Mouse (Mus musculus) adrenal gland, postnatal 10 days (tissue): ENCODE measurements around the gene Adk. TPM values are rescaled to one million over a fixed set of nuclear protein-coding genes. Genes with fewer than 3 reads are reported as not detected.
"Not testable (repeated sequence)": the region's sequence is repeated elsewhere in the genome, so short reads cannot be mapped to it uniquely, and the experiment has no call there.

Experiments used
- DNase-seq: peaks from one replicate; pipeline ENCODE4 v3.0.0; 2021; ENCODE audit warnings: mixed read lengths
- total RNA-seq, 2 experiments: library from RNA; stranded (reverse); gene quantifications; 2 replicates each; pipeline ENCODE4 v1.2.3; 2021

The Adk gene
- total RNA-seq, 2 experiments from 2014 or later: 120 to 147 TPM

GRCm38 (mm10) chr14:21064321-21064720 lies 11.9 kb downstream of the Adk start:
- no peak for DNase-seq

- DNase-seq: no peak
Measured at GRCm38 (mm10) chr14:21065490-21066162, 13.3 kb downstream of the Adk start.

DNA sequence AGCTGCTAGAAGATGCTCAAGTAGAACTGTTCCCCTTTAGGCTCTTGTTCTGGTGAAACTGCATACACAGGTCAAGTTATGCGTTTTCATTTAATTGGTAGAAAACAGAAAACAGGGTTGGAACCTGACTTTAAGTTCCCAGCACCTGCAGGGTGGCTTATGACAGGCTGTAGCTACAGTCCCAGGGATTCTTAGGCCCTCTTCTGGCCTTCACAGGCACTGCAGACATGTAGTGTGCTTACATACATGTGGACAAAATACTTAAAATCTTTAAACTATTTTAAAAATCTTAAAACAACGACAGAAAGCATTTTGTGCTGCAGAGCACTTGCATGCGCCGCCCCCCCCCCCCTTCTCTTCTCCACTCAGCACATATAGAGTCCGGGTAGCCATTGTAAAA lies 17.2 kb downstream of the Adk start:
- no peak for DNase-seq

DNA sequence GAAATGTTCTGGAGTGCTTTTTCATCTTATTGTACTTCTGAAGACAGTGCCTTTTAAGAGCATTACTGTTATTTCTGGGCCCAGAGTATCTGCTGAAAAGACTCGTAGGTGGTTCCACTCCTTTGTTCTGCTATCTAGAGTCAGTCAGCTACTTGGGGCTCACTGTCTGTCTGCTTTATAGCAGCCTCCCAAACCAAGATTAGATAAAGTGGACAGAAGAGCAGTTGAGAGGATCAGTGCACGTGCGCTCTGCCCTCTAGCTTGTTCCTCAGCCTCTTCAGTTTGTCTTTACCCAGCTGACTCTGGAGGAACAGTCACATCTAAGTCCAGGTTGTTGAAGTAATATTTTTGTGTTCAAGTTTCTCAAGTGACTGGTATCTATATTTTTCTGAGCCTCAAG lies 21.6 kb downstream of the Adk start:
- no peak for DNase-seq

DNA sequence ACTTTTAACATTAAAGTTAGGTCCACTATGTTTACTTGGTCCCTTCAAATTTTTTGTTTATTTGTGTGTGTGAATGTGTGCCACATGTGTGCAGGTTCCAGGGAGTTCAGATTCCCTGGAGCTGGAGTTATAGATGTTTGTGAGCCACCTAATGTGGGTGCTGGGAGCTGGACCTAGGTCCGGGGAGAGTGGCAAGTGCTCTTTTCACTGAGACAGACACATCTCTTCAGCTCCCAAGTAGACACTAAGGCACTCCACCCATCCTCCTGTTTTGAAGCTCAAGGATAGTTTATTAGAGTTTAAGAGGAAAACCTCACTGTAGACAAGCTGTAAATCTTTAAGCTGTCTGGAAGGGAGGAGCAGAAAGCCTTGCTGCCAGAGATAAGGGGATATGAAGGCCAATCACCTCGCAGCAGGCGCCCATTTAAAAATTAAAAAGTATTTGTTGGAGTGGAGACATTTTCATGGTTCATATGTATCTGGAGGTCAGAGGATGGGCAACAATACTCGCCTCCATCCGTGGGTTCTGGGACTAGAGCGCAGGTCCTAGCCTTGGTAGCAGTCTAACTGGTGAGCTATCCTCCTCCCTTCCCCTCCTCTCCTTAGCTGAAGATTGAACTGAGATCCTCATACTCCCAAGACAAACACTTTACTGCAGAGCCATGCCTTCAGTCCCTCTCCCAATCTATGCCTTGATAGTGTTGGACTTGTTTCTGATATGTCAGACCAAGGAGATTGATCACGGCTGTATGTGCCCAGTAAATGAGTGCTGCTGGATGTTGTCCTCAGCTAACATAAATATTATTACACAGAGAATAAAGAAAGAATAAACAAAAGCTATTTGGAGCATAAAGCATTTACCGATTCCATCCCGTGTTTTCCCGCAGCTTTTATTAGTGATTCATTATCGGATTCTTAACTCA lies 22.3 kb downstream of the Adk start:
- DNase-seq: no peak

GRCm38 (mm10) chr14:21075751-21076500 lies 23.6 kb downstream of the Adk start:
- peak; percentile 97 for DNase-seq

GRCm38 (mm10) chr14:21076501-21077194 lies 24.3 kb downstream of the Adk start:
- DNase-seq: peak; percentile 39

GRCm38 (mm10) chr14:21077939-21078338 lies 25.6 kb downstream of the Adk start:
- DNase-seq: no peak

DNA sequence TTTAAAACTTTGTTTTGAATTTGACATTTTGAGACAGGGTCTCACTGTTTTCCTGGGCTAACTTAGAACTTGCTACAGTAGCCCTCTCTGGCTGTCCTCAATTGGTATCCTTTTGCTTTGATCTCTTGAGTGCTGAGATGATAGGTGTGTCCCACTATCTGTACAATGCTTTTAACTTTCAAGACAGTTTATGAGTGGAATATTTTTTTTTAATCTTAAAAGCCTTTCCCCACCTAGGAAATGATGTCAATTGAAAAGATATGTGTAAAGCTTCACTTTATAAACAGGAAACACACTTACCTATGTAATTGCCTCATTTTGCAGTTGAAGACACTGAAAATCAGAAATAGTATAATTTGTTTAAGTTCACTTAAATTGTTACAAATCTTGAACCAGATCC lies 26.1 kb downstream of the Adk start:
- DNase-seq: no peak

GRCm38 (mm10) chr14:21082823-21083222 lies 30.4 kb downstream of the Adk start:
- DNase-seq: no peak

- DNase-seq: no peak
Measured at GRCm38 (mm10) chr14:21085666-21086065, 33.3 kb downstream of the Adk start.

- no peak for DNase-seq
Measured at GRCm38 (mm10) chr14:21086106-21086505, 33.7 kb downstream of the Adk start.

- no peak for DNase-seq
Measured at GRCm38 (mm10) chr14:21086827-21087351, 34.5 kb downstream of the Adk start.

- no peak for DNase-seq
Measured at GRCm38 (mm10) chr14:21087390-21088060, 35.2 kb downstream of the Adk start.

GRCm38 (mm10) chr14:21088731-21089130 lies 36.4 kb downstream of the Adk start:
- no peak for DNase-seq

DNA sequence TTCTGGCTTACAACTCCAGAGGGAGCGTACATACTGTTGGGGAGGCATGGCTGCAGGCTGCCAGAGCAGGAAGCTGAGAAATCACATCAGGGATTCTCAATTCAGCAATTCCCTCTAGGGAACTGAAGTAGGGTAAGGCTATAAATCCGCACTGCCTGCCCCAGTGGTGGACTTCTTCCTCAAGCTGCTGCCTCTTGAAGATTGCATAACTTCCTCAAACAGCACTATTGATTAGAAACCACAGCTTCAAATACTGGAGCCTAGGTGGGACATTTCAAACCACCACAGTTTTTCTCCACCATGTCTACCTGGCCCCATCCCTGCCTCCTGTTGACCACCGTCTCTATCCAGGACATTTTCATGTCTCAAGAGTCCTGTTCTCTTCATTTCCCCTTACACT lies 38.0 kb downstream of the Adk start:
- DNase-seq: no peak

DNA sequence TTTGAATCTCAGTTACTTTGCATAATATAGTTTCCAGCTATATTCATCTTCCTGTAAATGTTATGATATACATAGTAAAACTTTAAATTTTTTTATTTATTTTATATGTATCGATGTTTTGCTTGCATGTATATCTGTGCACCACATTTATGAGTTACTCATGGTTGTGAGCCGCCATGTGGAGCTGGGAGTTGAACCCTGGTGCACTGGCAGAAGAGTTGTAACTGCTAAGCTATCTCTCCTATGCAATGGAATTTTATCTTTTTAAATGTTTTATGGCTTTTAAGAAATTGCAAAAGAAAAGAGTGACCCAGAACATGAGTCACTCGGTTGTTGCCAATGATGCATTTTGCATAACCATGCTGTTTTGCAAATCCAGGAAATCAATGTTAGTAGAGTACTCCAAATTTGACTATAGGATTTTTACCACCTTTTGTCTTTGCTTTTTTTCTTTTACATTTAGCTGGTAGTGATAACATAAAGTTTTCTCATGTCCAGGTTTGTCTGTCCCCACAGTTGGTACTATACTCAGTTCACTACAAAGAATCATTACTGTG lies 38.6 kb downstream of the Adk start:
- DNase-seq: no peak

DNA sequence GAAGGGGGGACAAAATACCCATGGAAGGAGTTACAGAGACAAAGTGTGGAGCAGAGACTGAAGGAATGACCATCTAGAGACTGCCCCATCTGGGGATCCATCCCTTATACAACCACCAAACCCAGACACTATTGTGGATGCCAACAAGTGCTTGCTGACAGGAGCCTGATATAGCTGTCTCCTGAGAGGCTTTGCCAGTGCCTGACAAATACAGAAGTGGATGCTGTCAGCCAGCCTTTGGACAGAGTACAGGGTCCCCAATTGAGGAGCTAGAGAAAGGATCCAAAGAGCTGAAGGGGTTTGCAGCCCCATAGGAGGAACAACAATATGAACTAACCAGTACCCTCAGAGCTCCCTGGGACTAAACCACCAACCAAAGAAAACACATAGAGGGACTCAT lies 41.8 kb downstream of the Adk start:
- not testable (repeated sequence) for DNase-seq

DNA sequence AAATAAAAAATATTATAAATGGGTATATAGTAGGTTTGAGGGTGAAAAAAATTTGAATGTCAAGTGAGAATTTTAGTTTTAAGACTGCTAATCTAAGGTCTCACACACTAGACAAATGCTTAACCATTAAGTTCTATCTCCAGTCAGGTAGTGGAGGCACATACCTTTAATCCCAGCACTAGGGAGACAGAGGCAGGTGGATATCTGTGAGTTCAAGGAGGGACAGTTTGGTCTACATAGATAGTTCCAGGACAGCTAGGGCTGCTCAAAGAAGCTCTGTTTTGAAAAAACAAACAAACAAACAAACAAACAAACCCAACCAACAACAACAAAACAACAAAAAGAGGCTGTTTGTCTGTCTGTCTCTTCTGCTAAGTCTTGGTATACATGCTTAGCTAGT lies 43.9 kb downstream of the Adk start:
- DNase-seq: no peak

- DNase-seq: peak; percentile 41
Measured at GRCm38 (mm10) chr14:21096689-21097088, 44.3 kb downstream of the Adk start.

DNA sequence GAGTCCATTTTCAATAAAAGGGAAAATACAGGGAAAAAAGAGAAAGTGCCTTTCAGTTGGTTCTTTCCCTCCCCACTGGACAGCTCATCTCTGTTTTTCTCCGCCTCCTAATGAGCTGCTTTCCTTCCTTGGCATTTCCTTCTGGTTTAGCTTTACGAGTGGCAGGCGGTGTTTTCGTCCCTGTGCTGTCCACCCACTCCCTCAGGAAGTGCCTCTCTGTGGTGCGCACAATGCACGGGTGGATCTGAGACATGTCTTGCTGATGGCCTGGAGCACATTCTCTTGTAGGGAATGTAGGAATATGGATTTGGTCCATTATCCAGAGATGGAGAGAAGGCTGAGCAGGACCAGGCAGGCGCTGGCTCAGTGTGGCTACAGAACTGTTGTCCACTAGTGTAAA lies 47.0 kb downstream of the Adk start:
- no peak for DNase-seq
